1 mouse cellular context compared by ENCODE assay signal in the genomic region with DNA sequence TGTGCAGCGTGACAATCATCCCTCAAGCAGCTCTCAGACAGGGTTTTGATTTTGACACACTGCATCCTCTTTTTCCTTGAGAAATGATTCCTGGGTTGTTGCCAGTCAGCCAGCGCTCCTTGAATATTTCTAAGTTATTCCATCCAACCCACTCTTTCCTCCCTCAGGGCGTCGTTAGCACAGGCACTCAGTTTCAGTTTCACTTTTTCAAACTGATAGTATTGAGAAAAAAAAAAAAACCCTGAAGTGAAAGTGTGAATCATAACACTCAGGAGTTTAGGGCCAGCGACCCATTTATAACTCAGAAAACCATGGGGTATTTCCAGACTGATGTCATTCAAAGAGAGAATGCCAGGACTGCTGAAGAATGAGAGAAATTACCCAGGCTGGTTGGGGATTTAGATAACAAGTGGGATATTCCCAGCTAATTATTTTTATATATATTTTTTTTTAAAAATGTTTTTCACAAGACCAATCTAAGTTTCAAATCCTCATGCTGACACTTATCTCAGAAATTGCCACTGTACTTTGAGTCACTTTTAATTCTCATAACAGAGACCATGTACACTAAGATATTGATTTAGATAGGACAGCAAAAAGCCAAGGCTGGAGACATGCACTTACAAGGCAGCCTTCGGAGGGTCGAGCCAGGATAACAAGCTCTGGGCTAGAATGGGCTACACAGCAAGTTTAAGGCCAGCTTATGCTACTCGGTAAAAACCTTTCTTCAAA.
TF ChIP-seq lines count a peak whose summit lies in the region.

No protein-coding gene starts in this region.

TF ChIP-seq in CH12.LX, 34 proteins besides CTCF, POLR2A, EP300 and RAD21 (continued from another document):
- TF ChIP-seq ELF1 (IDR thresholded peaks at IDR 0.05; ENCODE audit: low read depth, low read length): peak; percentile 27; the same call in 1 of the 2 replicates
- peak; percentile 78; the same call in 1 of the 2 replicates for TF ChIP-seq POLR2AphosphoS2 (IDR thresholded peaks at IDR 0.05; ENCODE audit: low read depth, low read length)
- TF ChIP-seq IRF4 (IDR thresholded peaks at IDR 0.05; ENCODE audit: low read depth, low read length): peak; percentile 100
- TF ChIP-seq CHD1 (IDR thresholded peaks at IDR 0.05; ENCODE audit: low read depth, low read length): peak; percentile 94
- TF ChIP-seq MAX (IDR thresholded peaks at IDR 0.05; ENCODE audit: low read length): peak; percentile 43; the same call in 1 of the 2 replicates
- no peak; the same call in 1 of the 2 replicates for TF ChIP-seq ZKSCAN1 (IDR thresholded peaks at IDR 0.05; ENCODE audit: borderline replicate concordance, low read depth, low read length)
